Mouse (Mus musculus) limb, embryonic 15.5 days (tissue): ENCODE data around the gene Ccdc142. TPM values are rescaled to one million over a fixed set of nuclear protein-coding genes. Genes with fewer than 3 reads are reported as not detected.

Source experiments
- ATAC-seq: fragments of 200-750 bp; cut with Nextera tagmentation; 2 replicates; pipeline ENCODE4 v1.8.0; 2017; ENCODE audit warnings: low read depth, moderate TSS enrichment; ENCODE audit not compliant: insufficient number of reproducible peaks, low FRiP score, low TSS enrichment
- H3K27ac ChIP-seq: fragments of 300-500 bp; sonication (generic); 2 replicates; pipeline ENCODE4 v1.5.1; 2015; ENCODE audit warnings: moderate library complexity, mild to moderate bottlenecking, inconsistent platforms
- H3K27me3 ChIP-seq: fragments of 300-500 bp; sonication (generic); 2 replicates; pipeline ENCODE4 v1.6.1; 2015; ENCODE audit warnings: inconsistent platforms
- H3K36me3 ChIP-seq: fragments of 300-500 bp; sonication (generic); 2 replicates; pipeline ENCODE4 v1.6.1; 2015; ENCODE audit warnings: inconsistent platforms
- H3K4me1 ChIP-seq: fragments of 300-500 bp; sonication (generic); 2 replicates; pipeline ENCODE4 v1.6.1; 2015; ENCODE audit warnings: inconsistent platforms
- H3K4me2 ChIP-seq: fragments of 300-500 bp; sonication (generic); 2 replicates; pipeline ENCODE4 v1.6.1; 2015; ENCODE audit warnings: mild to moderate bottlenecking, inconsistent platforms
- H3K4me3 ChIP-seq: fragments of 300-500 bp; sonication (generic); 2 replicates; pipeline ENCODE4 v1.5.1; 2015; ENCODE audit warnings: mild to moderate bottlenecking, inconsistent platforms
- H3K9ac ChIP-seq: fragments of 300-500 bp; sonication (generic); 2 replicates; pipeline ENCODE4 v1.6.1; 2015; ENCODE audit warnings: inconsistent platforms
- H3K9me3 ChIP-seq: fragments of 300-500 bp; sonication (generic); 2 replicates; pipeline ENCODE4 v1.6.1; 2016; ENCODE audit warnings: inconsistent platforms
- WGBS: fragments of 180-500 bp; shearing (Covaris S2); methylation state at CpG from one replicate; pipeline ENCODE4 v1.1.7; 2015; 5-methylcytosine and 5-hydroxymethylcytosine counted together
- polyA plus RNA-seq: library from polyadenylated mRNA; unstranded; fragments of >200 nt; fragmentation: Nextera tagmentation; extraction: Ambion mirVana; gene quantifications from 2 replicates; pipeline ENCODE4 v1.2.1, GENCODE M21; 2015

Ccdc142 gene
- polyA plus RNA-seq, 1 experiment from 2014 or later, result 2.0 TPM

GRCm38 (mm10) chr6:83136881-83137575, 35.6 kb downstream of the Ccdc142 start:
- peaks cover 5% of the 10 kb centered on the region; the same call in 1 of the 2 replicates for H3K36me3 ChIP-seq
- H3K4me3 ChIP-seq, result peak overlapping the region; percentile 54
- H3K27ac ChIP-seq, result peak overlapping the region; percentile 100
- H3K9ac ChIP-seq, result peak overlapping the region; percentile 63
- no peaks in the 10 kb centered on the region for H3K9me3 ChIP-seq
- H3K27me3 ChIP-seq, result no peaks in the 10 kb centered on the region
- H3K4me2 ChIP-seq, result peak overlapping the region; percentile 81
- H3K4me1 ChIP-seq, result peaks cover 56% of the 10 kb centered on the region
- ATAC-seq, result peak; percentile 90
- under 1% methylated on average over 26 of the region's 26 CpGs for WGBS

GRCm38 (mm10) chr6:83137576-83137950, 36.2 kb downstream of the Ccdc142 start:
- Histone ChIP-seq H3K36me3 (peaks cover 5% of the 10 kb centered on the region; the same call in 1 of the 2 replicates), H3K4me2 (peak overlapping the region; percentile 81), H3K27me3 (no peaks in the 10 kb centered on the region), H3K27ac (peak overlapping the region; percentile 100), H3K4me1 (peaks cover 61% of the 10 kb centered on the region), H3K9me3 (no peaks in the 10 kb centered on the region), H3K4me3 (peak overlapping the region; percentile 54), H3K9ac (peak overlapping the region; percentile 63)
- ATAC-seq, result peak; percentile 87
- 0% methylated on average over 12 of the region's 12 CpGs for WGBS

- Histone ChIP-seq H3K4me1 (peaks cover 66% of the 10 kb centered on the region), H3K9ac (peak overlapping the region; percentile 63), H3K27me3 (no peaks in the 10 kb centered on the region), H3K36me3 (peaks cover 5% of the 10 kb centered on the region; the same call in 1 of the 2 replicates), H3K4me3 (peak overlapping the region; percentile 54), H3K27ac (peak overlapping the region; percentile 100), H3K4me2 (peak overlapping the region; percentile 81), H3K9me3 (no peaks in the 10 kb centered on the region)
- no peak for ATAC-seq
- WGBS, result under 1% methylated on average over 11 of the region's 11 CpGs
Observed at GRCm38 (mm10) chr6:83138056-83138455, 36.7 kb downstream of the Ccdc142 start.

GRCm38 (mm10) chr6:83140044-83140443, 38.6 kb downstream of the Ccdc142 start:
- Histone ChIP-seq H3K27ac (no peak overlapping the region), H3K4me1 (peaks cover 69% of the 10 kb centered on the region), H3K36me3 (peaks cover 8% of the 10 kb centered on the region; the same call in 1 of the 2 replicates), H3K9me3 (no peaks in the 10 kb centered on the region), H3K27me3 (no peaks in the 10 kb centered on the region), H3K4me2 (no peak overlapping the region), H3K9ac (no peak overlapping the region), H3K4me3 (no peak overlapping the region)
- 87% methylated on average over 8 of the region's 8 CpGs for WGBS
- no peak for ATAC-seq

GRCm38 (mm10) chr6:83141636-83142035, 40.2 kb downstream of the Ccdc142 start:
- Histone ChIP-seq H3K27me3 (no peaks in the 10 kb centered on the region), H3K4me1 (peaks cover 60% of the 10 kb centered on the region), H3K9me3 (no peaks in the 10 kb centered on the region), H3K4me3 (peak overlapping the region; percentile 30; the same call in 1 of the 2 replicates), H3K36me3 (peaks cover 19% of the 10 kb centered on the region), H3K4me2 (peak overlapping the region; percentile 55), H3K27ac (peak overlapping the region; percentile 72; the same call in 1 of the 2 replicates), H3K9ac (peak overlapping the region; percentile 18; the same call in 1 of the 2 replicates)
- no peak for ATAC-seq
- 44% methylated on average over 4 of the region's 4 CpGs for WGBS

GRCm38 (mm10) chr6:83142211-83142731, 40.9 kb downstream of the Ccdc142 start:
- H3K4me2 ChIP-seq, result peak overlapping the region; percentile 55
- peaks cover 60% of the 10 kb centered on the region for H3K4me1 ChIP-seq
- H3K27me3 ChIP-seq, result no peaks in the 10 kb centered on the region
- peak overlapping the region; percentile 18; the same call in 1 of the 2 replicates for H3K9ac ChIP-seq
- peak overlapping the region; percentile 72 for H3K27ac ChIP-seq
- 7% methylated on average over 41 of the region's 41 CpGs for WGBS
- peak overlapping the region; percentile 30 for H3K4me3 ChIP-seq
- H3K36me3 ChIP-seq, result peaks cover 25% of the 10 kb centered on the region
- ATAC-seq, result no peak
- H3K9me3 ChIP-seq, result no peaks in the 10 kb centered on the region

- Histone ChIP-seq H3K27me3 (no peaks in the 10 kb centered on the region), H3K4me3 (no peak overlapping the region), H3K4me2 (peak overlapping the region; percentile 55; the same call in 1 of the 2 replicates), H3K9me3 (no peaks in the 10 kb centered on the region), H3K9ac (no peak overlapping the region), H3K36me3 (peaks cover 31% of the 10 kb centered on the region), H3K4me1 (peaks cover 58% of the 10 kb centered on the region), H3K27ac (peak overlapping the region; percentile 72; the same call in 1 of the 2 replicates)
- ATAC-seq, result no peak
- 46% methylated on average over 11 of the region's 11 CpGs for WGBS
Observed at GRCm38 (mm10) chr6:83142886-83143285, 41.5 kb downstream of the Ccdc142 start.

- H3K4me3 ChIP-seq, result no peak overlapping the region
- H3K36me3 ChIP-seq, result peaks cover 49% of the 10 kb centered on the region
- WGBS, result 65% methylated on average over 2 of the region's 2 CpGs
- no peaks in the 10 kb centered on the region for H3K27me3 ChIP-seq
- H3K9me3 ChIP-seq, result no peaks in the 10 kb centered on the region
- H3K27ac ChIP-seq, result no peak overlapping the region
- no peak for ATAC-seq
- no peak overlapping the region for H3K4me2 ChIP-seq
- no peak overlapping the region for H3K9ac ChIP-seq
- H3K4me1 ChIP-seq, result peaks cover 35% of the 10 kb centered on the region
Observed at GRCm38 (mm10) chr6:83145209-83145608, 43.8 kb downstream of the Ccdc142 start.

GRCm38 (mm10) chr6:83145805-83146204, 44.4 kb downstream of the Ccdc142 start:
- peaks cover 55% of the 10 kb centered on the region for H3K36me3 ChIP-seq

GRCm38 (mm10) chr6:83147280-83147679, 45.9 kb downstream of the Ccdc142 start:
- Histone ChIP-seq H3K36me3 (peaks cover 70% of the 10 kb centered on the region), H3K27ac (no peak overlapping the region), H3K4me2 (no peak overlapping the region), H3K4me1 (peaks cover 18% of the 10 kb centered on the region), H3K27me3 (no peaks in the 10 kb centered on the region), H3K9me3 (no peaks in the 10 kb centered on the region), H3K4me3 (no peak overlapping the region), H3K9ac (no peak overlapping the region)
- 68% methylated on average over 7 of the region's 7 CpGs for WGBS
- ATAC-seq, result no peak

More at GRCm38 (mm10) chr6:83145805-83146204, 44.4 kb downstream of the Ccdc142 start:
- H3K9me3 ChIP-seq, result no peaks in the 10 kb centered on the region
- peak overlapping the region; percentile 3; the same call in 1 of the 2 replicates for H3K27ac ChIP-seq
- ATAC-seq, result no peak
- no peak overlapping the region for H3K9ac ChIP-seq
- H3K4me3 ChIP-seq, result no peak overlapping the region
- 48% methylated on average over 9 of the region's 9 CpGs for WGBS
- no peaks in the 10 kb centered on the region for H3K27me3 ChIP-seq
- H3K4me1 ChIP-seq, result peaks cover 31% of the 10 kb centered on the region
- H3K4me2 ChIP-seq, result no peak overlapping the region

GRCm38 (mm10) chr6:83151721-83152120, 50.3 kb downstream of the Ccdc142 start:
- Histone ChIP-seq H3K9ac (no peak overlapping the region), H3K27ac (0 out of 2 replicates have a peak overlapping the region, but pooled peaks have one; percentile 23), H3K4me2 (no peak overlapping the region), H3K36me3 (peaks cover 69% of the 10 kb centered on the region), H3K4me1 (peaks cover 16% of the 10 kb centered on the region), H3K4me3 (no peak overlapping the region), H3K9me3 (no peaks in the 10 kb centered on the region), H3K27me3 (no peaks in the 10 kb centered on the region)
- ATAC-seq, result no peak
- WGBS, result 42% methylated on average over 8 of the region's 8 CpGs

GRCm38 (mm10) chr6:83153038-83153437, 51.6 kb downstream of the Ccdc142 start:
- peaks cover 56% of the 10 kb centered on the region for H3K36me3 ChIP-seq
- 85% methylated on average over 12 of the region's 12 CpGs for WGBS
- H3K4me3 ChIP-seq, result no peak overlapping the region
- no peak overlapping the region for H3K27ac ChIP-seq
- H3K9me3 ChIP-seq, result no peaks in the 10 kb centered on the region
- ATAC-seq, result no peak
- H3K9ac ChIP-seq, result no peak overlapping the region
- H3K4me2 ChIP-seq, result no peak overlapping the region
- H3K4me1 ChIP-seq, result peaks cover 16% of the 10 kb centered on the region
- H3K27me3 ChIP-seq, result no peaks in the 10 kb centered on the region
